Mouse (Mus musculus) megakaryocyte, embryonic 14.5 days (primary cell): ENCODE data around the gene Col4a2.

Experiments used
- FLI1 ChIP-seq: IDR thresholded peaks from 2 replicates; pipeline ENCODE4 v1.6.1; 2012; ENCODE audit warnings: low read length, inconsistent platforms, mixed read lengths
- GATA1 ChIP-seq: IDR thresholded peaks from 3 replicates; pipeline ENCODE4 v1.6.1; 2012; ENCODE audit warnings: mixed read lengths, low read length, inconsistent platforms, borderline replicate concordance

- TF ChIP-seq GATA1 (no peak), FLI1 (no peak)
These were observed 84.5 kb downstream of the Col4a2 start for GRCm38 (mm10) chr8:11397126-11397525.
